Mouse (Mus musculus): Measurements from ENCODE around the gene Gpr137b.
"Not testable (repeated sequence)": the region's sequence is repeated elsewhere in the genome, so short reads cannot be mapped to it uniquely, and the experiment has no call there.

- TF ChIP-seq POLR2AphosphoS5 (IDR thresholded peaks at IDR 0.05; ENCODE audit: borderline replicate concordance, low read depth, low read length); ZNF384 (IDR thresholded peaks at IDR 0.05; ENCODE audit: low read depth, low read length); BHLHE40 (IDR thresholded peaks at IDR 0.05; ENCODE audit: borderline replicate concordance, low read depth, low read length); ETS1 (IDR thresholded peaks at IDR 0.05; ENCODE audit: low read depth, low read length); POLR2A (IDR thresholded peaks at IDR 0.05; ENCODE audit: control insufficient read depth in 1 of 2, insufficient read depth in 1 of 2, low read depth in 1 of 2, low read length in 2 of 2, poor library complexity in 1 of 2); CTCF (IDR thresholded peaks at IDR 0.05 in 2 of 3, conservative IDR thresholded peaks at IDR 0.05 in 1 of 3; ENCODE audit: control insufficient read depth in 1 of 3, insufficient read depth in 1 of 3, low read depth in 2 of 3, low read length in 3 of 3, poor library complexity in 1 of 3, severe bottlenecking in 1 of 3): not testable (repeated sequence)
Measured at GRCm38 (mm10) chr13:13393228-13394095, at the start of gene Gpr137b.
